Mouse (Mus musculus): ENCODE measurements around the gene Apopt1. TPM values are rescaled to one million over a fixed set of nuclear protein-coding genes. Genes with fewer than 3 reads are reported as not detected.
A peak's percentile ranks its signal among the peaks of the same experiment; 100 is the strongest.

Apopt1 gene
- polyA plus RNA-seq (2012; rRNA removed) = 7.5 and 13.4 TPM in 2 replicates
- 19.3 and 20.0 TPM in 2 replicates for polyA plus RNA-seq (2014; fragmentation: Nextera tagmentation; extraction: Ambion mirVana)

DNA sequence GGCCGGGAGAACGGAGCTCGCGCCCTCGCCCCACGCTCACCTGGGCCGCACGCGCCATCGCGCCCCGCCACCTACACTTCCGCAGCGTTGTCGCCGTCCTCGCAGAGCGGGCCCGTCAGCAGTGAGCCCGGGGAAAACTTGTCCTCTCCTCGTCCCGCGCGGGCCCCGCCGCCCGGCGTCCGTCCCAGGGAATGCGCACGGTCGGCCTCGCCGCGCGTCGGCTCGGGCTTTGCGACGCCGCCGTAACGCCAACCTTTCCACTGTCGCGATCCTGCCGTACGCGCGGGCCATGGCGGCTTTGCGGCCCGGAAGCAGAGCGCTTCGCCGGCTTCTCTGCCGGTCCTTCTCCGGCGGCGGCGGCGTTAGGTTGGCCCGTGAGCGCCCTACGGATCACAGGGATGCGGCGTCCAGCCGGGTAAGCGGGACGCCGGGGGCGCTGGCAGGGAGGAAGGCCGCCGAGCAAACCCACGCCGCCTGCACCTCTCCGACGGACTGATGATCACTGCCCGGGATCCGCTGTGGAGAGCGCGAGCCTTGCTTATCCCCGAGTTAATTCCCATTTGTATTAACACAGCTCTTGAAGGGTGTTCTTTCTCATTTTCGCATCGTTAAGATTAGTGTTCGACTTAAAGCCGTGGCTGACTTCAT is at the start of gene Apopt1, which contains the start of gene Bag5:
Apopt1 (plus strand) TSS at position 258 of the 648 bp plus-strand sequence.
Bag5 (minus strand) TSS at position 254 of the 648 bp plus-strand sequence.
- Histone ChIP-seq H3K36me3 (replicated peaks; ENCODE audit: control insufficient read depth, insufficient read depth, low read depth) (peaks cover 23% of the 10 kb centered on the region), H3K9ac (replicated peaks) (peak within 1 kb of the TSS; percentile 87), H3K27ac (peak within 1 kb of the TSS; percentile 36), H3K4me1 (replicated peaks; ENCODE audit: control insufficient read depth in 2 of 2, insufficient read depth in 2 of 2, low read length in 1 of 2) (peaks cover 0 to 16% of the 10 kb centered on the region in 2 experiments), H3K9me3 (ENCODE audit: control insufficient read depth, low read length) (no peaks in the 10 kb centered on the region), H3K4me3 (ENCODE audit: insufficient read depth in 1 of 2, low read depth in 2 of 2, low read length in 2 of 2) (peak within 1 kb of the TSS; percentile 89 to 95), H3K4me2 (ENCODE audit: low read depth) (peak within 1 kb of the TSS; percentile 86), H3K27me3 (ENCODE audit: control insufficient read depth, insufficient read depth, low read length) (no peaks in the 10 kb centered on the region)
- WGBS (ENCODE audit: insufficient replicate concordance) = under 1% methylated on average over 85 of the region's 86 CpGs
- DNase-seq (ENCODE audit: low read depth in 3 of 3, low spot score in 3 of 3) (peak; percentile 73 to 74 (median 74)), ATAC-seq (ENCODE audit: insufficient read depth) (peak; percentile 86)
- TF ChIP-seq EP300 (IDR thresholded peaks at IDR 0.05; ENCODE audit: low read depth) (no peak), CTCF (IDR thresholded peaks at IDR 0.05; ENCODE audit: low read depth) (no peak)

DNA sequence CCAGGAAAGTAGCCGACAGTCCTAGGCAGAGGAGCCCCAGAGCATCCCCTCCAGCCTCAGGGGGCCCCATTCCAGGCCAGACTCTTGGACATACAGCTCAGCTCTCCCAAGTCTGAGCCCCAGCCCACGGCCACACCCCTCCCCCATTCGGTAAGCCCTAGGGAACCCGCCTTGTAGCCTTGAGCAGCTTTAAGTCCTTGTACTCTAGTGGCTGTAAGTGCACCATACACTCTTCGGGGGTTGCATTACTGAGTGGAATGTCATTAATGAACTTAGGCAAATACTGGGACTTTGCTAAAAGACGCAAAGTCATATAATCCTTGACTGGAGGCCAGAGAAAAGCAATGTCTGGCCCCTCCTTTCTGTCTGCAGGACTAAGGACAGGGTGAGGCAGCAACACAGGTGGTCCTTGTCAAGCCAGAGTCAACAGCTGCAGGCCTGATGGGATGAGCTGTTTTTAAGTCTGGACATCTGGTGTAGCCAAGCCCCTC is 48.9 kb upstream of the Apopt1 start:
- Histone ChIP-seq H3K4me3 (ENCODE audit: insufficient read depth in 1 of 2, low read depth in 2 of 2, low read length in 2 of 2) (no peak overlapping the region), H3K27ac (no peak overlapping the region), H3K36me3 (replicated peaks; ENCODE audit: control insufficient read depth, insufficient read depth, low read depth) (no peaks in the 10 kb centered on the region), H3K9me3 (ENCODE audit: control insufficient read depth, low read length) (no peaks in the 10 kb centered on the region), H3K27me3 (ENCODE audit: control insufficient read depth, insufficient read depth, low read length) (peaks cover under 1% of the 10 kb centered on the region; the same call in 1 of the 2 replicates), H3K4me2 (ENCODE audit: low read depth) (no peak overlapping the region), H3K4me1 (replicated peaks; ENCODE audit: control insufficient read depth in 2 of 2, insufficient read depth in 2 of 2, low read length in 1 of 2) (0 out of 4 replicates have a peak, but pooled peaks cover 0 to 5% of the 10 kb centered on the region in 2 experiments), H3K9ac (replicated peaks) (no peak overlapping the region)
- DNase-seq (ENCODE audit: low read depth in 3 of 3, low spot score in 3 of 3) = no peak
- TF ChIP-seq EP300 (IDR thresholded peaks at IDR 0.05; ENCODE audit: low read depth) (no peak), CTCF (IDR thresholded peaks at IDR 0.05; ENCODE audit: low read depth) (no peak)
- 67% methylated on average over 6 of the region's 6 CpGs for WGBS (ENCODE audit: insufficient replicate concordance)
- ATAC-seq (ENCODE audit: insufficient read depth) = no peak

GRCm38 (mm10) chr12:111665041-111665880 is 47.8 kb upstream of the Apopt1 start:
- DNase-seq (ENCODE audit: low read depth in 3 of 3, low spot score in 3 of 3) (no peak), ATAC-seq (ENCODE audit: insufficient read depth) (no peak)
- Histone ChIP-seq H3K4me2 (ENCODE audit: low read depth) (no peak overlapping the region), H3K27me3 (ENCODE audit: control insufficient read depth, insufficient read depth, low read length) (peaks cover 11% of the 10 kb centered on the region), H3K36me3 (replicated peaks; ENCODE audit: control insufficient read depth, insufficient read depth, low read depth) (no peaks in the 10 kb centered on the region), H3K4me1 (replicated peaks; ENCODE audit: control insufficient read depth in 2 of 2, insufficient read depth in 2 of 2, low read length in 1 of 2) (0 out of 4 replicates have a peak, but pooled peaks cover 0 to 5% of the 10 kb centered on the region in 2 experiments), H3K9ac (replicated peaks) (no peak overlapping the region), H3K27ac (no peak overlapping the region), H3K4me3 (ENCODE audit: insufficient read depth in 1 of 2, low read depth in 2 of 2, low read length in 2 of 2) (no peak overlapping the region), H3K9me3 (ENCODE audit: control insufficient read depth, low read length) (no peaks in the 10 kb centered on the region)
- no peak for TF ChIP-seq CTCF (IDR thresholded peaks at IDR 0.05; ENCODE audit: low read depth)
- TF ChIP-seq EP300 (IDR thresholded peaks at IDR 0.05; ENCODE audit: low read depth) = no peak
- 86% methylated on average over 13 of the region's 13 CpGs for whole genome bisulfite sequencing (ENCODE audit: insufficient replicate concordance)

GRCm38 (mm10) chr12:111666380-111666779 is 46.7 kb upstream of the Apopt1 start:
- no peaks in the 10 kb centered on the region for H3K9me3 ChIP-seq (ENCODE audit: control insufficient read depth, low read length)
- H3K27me3 ChIP-seq (ENCODE audit: control insufficient read depth, insufficient read depth, low read length) = peaks cover 22% of the 10 kb centered on the region
- no peak for TF ChIP-seq CTCF (IDR thresholded peaks at IDR 0.05; ENCODE audit: low read depth)
- no peak for TF ChIP-seq EP300 (IDR thresholded peaks at IDR 0.05; ENCODE audit: low read depth)
- DNase-seq (ENCODE audit: low read depth in 3 of 3, low spot score in 3 of 3) (no peak), ATAC-seq (ENCODE audit: insufficient read depth) (no peak)
- no peak overlapping the region for H3K27ac ChIP-seq
- no peak overlapping the region for H3K4me3 ChIP-seq (ENCODE audit: insufficient read depth in 1 of 2, low read depth in 2 of 2, low read length in 2 of 2)
- no peak overlapping the region for H3K4me2 ChIP-seq (ENCODE audit: low read depth)
- no peak overlapping the region for H3K9ac ChIP-seq (replicated peaks)
- 0 out of 4 replicates have a peak, but pooled peaks cover 0 to 5% of the 10 kb centered on the region in 2 experiments for H3K4me1 ChIP-seq (replicated peaks; ENCODE audit: control insufficient read depth in 2 of 2, insufficient read depth in 2 of 2, low read length in 1 of 2)
- 72% methylated on average over 13 of the region's 13 CpGs for WGBS (ENCODE audit: insufficient replicate concordance)
- no peaks in the 10 kb centered on the region for H3K36me3 ChIP-seq (replicated peaks; ENCODE audit: control insufficient read depth, insufficient read depth, low read depth)
